In genomic region chr2:138708763-138709162, GRCm38 (mm10) we compare ENCODE assay signal across 14 mouse cellular contexts.
DNase-seq lines count a peak whose midpoint lies in the region; ATAC-seq lines count a peak whose summit lies in the region.
"Had no signal": no experiment of that assay in that cellular context is flagged by ENCODE, and none has a peak within 500 bp of the region (broad histone marks: within the 10 kb centered on the region; RNA-seq: fewer than 3 reads in every experiment).

No protein-coding gene starts in this region.

- no peak for ATAC-seq in megakaryocyte, adult 5-6 weeks (ENCODE audit: poor library complexity, severe bottlenecking)
- ATAC-seq: intestine, embryonic 16.5 days had no signal

- peak; percentile 27 for DNase-seq in embryo, embryonic 10 days (ENCODE audit: low spot score)
- no peak for DNase-seq in embryo, embryonic 9.5 days (ENCODE audit: extremely low spot score)
- DNase-seq in kidney, postnatal 10 days, result peak; percentile 10
- no peak for DNase-seq in kidney, postnatal 25 days
- peak; percentile 16 to 30 for DNase-seq in right cerebral cortex, adult 2 months (ENCODE audit: low spot score in 2 of 2)
- no peak for DNase-seq in right cerebral cortex, postnatal 14 days
- peak; percentile 88 for DNase-seq in telencephalon, adult 2 months (ENCODE audit: low read depth, low spot score)
- DNase-seq: adrenal gland, postnatal 14 days; cerebellum, postnatal 36 days; gastrocnemius, postnatal 10 days; lung, adult 2 months; thymus, postnatal 14 days had no signal

Comparison
In these comparisons a context has a peak if more than half of its experiments do, and no peak if none do; other contexts are left out.
1. DNase-seq: peak in embryo, embryonic 10 days (single experiment), kidney, postnatal 10 days (single experiment), right cerebral cortex, adult 2 months (2 of 2) and telencephalon, adult 2 months (single experiment); none in embryo, embryonic 9.5 days (single experiment), kidney, postnatal 25 days (0 of 2) and right cerebral cortex, postnatal 14 days (single experiment).